Mouse (Mus musculus): ENCODE data around the gene Irgc1.
"Not testable (repeated sequence)": the region's sequence is repeated elsewhere in the genome, so short reads cannot be mapped to it uniquely, and the experiment has no call there.

Irgc1 gene

DNA sequence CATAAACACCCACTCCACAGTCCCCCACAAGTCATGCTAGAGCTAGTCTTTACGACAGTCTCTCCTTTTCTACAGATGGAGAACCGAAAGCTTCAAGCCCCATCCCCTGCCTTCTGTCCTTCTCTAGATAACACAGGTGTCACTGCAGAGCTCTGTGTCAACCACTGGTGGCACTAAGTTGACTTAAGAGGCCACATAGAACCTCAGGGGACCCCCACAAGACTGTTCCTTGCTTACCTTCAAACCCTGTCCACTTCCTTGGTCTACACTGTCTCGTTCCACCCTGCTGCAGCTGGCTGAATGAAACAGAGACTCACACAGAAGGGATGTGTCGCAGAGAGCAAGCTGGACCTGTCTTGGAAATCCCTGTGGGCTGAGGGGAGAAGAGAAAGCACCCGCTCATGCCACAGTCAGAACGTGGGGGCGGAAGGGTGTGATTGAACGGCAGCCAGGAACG, at the start of gene Irgc1:
Gene Irgc1, minus strand, starts transcription at position 443 of the 457 bp plus-strand sequence.
- DNase-seq, result no peak

DNA sequence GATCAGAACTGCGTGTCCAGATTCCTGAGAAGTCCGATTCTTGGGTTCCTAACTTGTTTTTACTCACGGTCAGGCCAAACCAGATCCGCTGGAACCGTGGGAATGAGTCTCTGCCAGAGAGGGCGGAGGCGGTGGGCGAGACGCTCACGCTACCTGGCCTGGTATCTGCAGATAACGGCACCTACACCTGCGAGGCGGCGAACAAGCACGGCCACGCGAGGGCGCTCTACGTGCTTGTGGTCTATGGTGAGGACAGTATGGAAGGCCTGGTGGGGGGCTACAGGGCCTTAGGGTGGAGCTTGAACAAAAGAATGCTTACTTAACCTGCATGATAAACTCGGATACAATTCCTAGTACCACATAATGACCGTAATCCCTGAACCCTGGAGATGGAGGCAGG, 49.4 kb upstream of the Irgc1 start:
- no peak for DNase-seq

DNA sequence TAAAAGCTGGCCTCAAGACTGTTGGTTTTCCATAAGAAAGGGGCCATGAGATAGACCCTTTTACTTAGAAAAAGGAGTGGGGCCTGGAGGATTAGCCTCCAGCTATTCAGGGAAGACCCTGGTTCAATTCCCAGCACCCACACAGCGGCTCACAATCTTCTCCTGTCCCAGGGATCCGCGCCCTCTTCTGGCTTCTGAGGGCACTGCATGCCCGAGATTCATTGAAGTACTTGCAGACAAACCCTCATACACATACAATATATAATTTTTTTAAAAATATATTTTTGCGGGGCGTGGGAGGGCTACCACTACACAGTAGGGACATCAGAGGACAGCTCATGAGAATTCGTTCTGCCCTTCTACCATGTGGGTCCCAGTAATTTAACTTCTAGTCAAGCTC, 48.8 kb upstream of the Irgc1 start:
- no peak for DNase-seq

DNA sequence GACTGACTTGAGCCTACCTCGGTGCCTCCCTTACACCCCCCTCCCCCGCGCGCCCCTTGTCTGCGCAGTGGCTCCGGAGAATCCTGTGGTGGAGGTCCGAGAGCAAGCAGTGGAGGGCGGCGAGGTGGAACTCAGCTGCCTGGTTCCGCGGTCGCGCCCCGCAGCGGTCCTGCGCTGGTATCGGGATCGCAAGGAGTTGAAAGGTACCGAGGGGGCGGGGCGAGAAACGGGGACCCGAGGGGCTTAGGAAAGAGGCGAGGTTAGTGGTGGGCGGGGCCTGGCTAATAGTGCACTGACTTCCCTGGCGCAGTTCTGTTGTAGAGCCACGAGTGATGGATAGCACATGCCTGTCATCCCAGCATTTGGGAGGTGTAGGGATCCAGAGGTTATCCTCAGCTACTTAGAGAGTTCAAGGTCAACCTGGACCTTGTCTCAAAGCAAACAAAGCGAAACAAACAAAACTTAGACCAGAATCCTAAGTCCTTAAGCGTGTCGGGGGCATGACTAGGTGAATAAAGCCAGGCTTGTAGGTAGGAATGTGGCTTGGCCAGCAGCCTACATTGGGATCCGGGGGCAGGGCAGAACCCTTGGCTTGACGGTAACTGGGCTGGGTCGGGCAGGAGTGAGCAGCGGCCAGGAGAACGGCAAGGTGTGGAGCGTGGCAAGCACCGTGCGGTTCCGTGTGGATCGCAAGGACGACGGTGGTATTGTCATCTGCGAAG, 47.9 kb upstream of the Irgc1 start:
- no peak for DNase-seq

DNA sequence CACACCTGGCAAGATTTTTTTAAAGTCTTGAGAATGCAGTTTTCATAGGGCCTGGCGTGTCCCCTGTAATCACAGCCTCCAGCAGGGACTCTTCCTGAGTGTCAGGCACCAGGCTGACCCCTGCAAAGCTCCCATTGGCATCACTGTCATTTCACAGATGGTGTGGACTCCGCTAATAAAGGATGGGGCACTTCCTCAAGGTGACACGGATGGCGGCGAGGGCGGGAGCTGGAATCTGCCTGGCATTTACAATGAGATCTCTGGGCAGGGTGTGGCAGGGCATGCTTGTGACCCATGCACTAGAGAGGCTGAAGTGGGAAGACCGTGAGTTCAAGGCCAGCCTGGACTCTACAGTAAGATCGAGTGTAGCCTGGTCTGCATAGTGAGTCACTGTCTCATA, 36.2 kb upstream of the Irgc1 start:
- DNase-seq, result no peak

DNA sequence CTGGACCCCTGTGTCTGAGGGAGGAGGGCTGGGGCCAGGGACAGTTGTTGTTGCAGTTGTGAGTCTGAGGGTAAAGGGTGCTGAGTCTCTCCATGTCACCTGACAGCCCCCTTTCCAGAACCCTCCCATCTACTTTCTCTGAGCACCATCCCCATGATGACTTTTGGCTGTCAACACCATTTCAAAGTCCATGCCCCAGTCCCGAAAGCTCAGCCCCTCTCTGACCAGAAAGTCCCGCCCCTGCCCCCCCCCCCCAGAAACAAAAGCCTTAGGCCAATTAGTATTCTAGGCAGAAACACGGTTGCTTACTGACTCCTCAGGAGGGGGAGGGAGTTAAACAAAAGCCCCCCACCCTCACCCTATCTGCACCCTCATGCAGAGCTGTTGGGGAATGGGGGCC, 35.3 kb upstream of the Irgc1 start:
- no peak for DNase-seq

DNA sequence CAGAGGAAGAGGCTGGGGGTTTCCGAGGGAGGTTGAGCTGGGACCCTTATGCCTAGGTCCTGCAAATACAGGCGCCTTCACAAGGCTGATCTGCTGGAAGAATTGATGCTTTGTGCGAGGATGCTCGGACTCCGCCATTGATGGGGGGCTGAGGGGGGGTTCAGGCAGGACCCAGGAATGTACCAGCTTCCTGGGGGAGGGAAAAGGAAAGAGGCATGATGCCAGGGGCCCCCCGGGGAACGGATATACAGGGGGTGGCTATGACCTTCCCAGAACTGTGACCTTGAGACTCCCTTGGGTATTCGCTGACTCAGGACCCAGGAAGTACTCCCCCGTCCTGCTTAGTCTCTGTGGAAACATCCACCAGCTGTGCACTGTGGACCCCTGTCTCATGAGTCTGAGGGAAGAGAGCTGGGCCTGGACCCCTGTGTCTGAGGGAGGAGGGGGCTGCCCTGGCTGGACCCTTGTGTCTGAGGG, 34.6 kb upstream of the Irgc1 start:
- DNase-seq, result no peak

DNA sequence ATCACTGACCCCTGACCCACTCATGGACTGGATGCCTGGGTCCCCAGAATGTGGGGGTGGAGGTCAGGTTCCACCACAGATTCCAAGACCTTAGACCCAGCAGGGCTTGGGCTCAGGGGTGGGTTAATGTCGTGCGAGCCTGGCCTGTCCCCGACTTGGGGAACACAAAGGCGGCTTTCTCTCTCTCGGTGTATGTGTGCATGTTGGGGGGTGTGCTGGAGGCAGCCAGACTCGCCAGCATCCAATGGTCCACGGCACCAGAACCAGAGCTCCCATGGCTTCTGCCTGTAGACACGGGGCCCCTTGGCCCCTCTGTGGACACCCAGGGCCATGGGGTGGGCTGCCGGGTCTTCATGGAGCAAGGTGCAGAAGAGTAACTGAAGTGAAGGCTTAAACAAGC, 33.4 kb upstream of the Irgc1 start:
- no peak for DNase-seq

DNA sequence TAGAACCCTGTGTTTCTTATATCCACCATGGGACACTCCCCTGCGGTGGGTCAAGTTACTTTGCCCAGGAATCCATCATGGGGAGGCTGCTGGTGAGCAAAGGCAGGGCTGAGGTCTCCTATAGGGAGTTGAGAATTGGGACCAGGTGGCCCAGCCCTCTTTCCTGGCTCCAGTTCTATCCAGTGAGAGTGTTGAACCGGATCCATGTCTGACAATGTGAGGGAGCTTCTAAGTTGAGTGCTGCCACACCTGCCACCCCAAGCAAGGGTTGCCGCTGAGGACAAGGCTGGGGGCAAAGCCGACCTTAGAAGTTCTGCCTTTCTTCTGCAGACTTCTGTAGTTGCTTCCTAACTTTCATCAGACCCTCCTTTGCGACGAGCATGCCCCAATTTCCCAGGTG, 31.2 kb upstream of the Irgc1 start:
- DNase-seq, result not testable (repeated sequence)

DNA sequence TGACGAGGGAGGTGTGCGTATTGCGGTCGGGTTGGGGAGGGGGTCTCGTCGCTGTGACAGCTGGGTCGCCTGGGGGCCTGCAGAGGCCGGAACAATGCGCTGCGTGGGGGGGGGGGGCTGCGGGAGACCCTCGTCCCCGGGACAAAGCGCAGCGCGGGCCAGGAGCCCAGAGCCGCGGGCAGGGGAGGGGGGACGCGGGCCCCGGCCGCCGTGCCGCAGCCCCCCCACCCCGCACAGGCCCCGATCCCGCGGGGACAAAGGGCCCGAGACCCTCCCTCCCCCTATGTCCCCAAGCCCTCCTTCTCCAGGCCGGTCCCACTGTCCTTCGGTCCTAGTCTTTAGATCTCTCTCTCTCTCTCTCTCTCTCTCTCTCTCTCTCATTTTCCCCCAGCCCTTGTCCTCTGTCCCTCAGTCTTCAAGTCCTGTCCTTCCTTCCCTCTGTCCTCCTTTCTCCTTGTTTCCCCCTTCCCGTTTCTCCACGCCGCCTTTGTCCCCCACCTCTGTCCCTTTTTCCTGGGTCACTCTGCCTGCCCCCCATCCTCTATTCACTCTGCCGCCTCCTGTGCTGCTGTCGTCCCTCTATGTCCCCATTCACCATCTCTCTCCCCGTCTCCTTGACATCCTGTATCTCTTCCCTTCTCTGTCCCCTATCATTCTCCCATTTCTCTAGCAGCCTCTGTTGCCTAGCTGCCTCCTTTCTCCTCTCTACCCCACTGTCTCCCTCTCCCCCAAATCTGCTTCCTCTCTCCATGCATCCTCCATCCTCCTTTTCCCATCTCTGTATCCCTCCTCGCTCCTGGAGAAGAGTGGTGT, 30.3 kb upstream of the Irgc1 start:
- no peak for DNase-seq

DNA sequence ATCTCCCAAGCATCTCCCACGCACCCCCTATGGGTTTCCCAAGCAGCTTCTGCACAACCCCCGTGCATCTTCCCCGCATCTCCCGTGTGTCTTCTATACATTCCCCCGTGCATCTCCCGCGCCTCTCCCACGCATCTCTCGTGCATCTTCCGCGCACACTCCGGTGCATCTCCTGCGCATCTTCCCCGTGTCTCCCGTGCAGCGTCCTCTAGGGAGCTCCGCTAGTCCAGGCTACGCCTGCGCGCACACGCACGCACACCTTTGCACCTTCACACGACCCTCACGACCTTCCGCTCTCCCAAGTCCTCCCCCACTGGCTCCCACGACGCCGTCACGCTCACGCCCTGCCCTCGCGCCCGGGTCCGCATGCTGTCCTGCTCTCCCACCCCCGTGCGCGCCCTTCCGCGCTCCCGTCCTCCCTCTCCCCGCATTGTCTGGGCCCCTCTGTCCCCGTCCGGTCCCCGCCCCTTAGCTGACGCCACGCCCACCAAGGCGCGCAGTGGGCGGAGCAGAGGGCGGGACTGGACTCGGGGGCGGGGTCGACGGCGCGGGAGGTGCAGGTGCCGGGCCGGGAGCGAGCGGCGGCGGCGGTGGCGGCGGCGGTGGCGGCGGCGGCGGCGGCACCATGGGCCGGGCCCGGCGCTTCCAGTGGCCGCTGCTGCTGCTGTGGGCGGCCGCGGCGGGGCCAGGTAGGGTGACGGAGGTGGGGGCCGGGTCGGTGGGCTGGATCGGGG, 29.5 kb upstream of the Irgc1 start, which contains the start of gene Cadm4:
Gene Cadm4, plus strand, starts transcription at position 550 of the 734 bp plus-strand sequence.
- DNase-seq, result peak; percentile 99

DNA sequence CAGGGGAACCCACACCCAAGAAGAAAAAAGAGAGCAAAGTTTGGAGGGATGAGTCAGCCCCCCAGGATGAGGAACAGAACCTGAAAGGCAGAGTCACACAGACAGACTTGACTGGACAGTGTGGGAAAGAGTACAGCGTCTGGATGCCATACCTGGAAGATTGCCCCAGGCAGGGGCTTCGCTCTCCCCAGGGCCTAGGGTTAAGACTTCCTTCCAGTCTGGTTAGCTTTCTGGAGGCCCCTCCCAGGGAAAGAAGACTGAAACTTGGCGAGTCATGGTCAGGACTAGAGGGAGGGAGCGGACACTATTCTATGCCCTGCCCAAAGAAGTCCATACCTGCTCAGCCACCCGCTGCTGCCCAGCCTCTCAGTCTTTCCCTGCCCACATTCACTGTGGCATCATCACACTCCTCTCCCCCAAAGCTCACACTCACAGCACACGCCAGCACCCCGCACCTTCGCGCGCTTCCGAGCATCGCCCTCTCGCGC, 28.9 kb upstream of the Irgc1 start:
- DNase-seq, result no peak

DNA sequence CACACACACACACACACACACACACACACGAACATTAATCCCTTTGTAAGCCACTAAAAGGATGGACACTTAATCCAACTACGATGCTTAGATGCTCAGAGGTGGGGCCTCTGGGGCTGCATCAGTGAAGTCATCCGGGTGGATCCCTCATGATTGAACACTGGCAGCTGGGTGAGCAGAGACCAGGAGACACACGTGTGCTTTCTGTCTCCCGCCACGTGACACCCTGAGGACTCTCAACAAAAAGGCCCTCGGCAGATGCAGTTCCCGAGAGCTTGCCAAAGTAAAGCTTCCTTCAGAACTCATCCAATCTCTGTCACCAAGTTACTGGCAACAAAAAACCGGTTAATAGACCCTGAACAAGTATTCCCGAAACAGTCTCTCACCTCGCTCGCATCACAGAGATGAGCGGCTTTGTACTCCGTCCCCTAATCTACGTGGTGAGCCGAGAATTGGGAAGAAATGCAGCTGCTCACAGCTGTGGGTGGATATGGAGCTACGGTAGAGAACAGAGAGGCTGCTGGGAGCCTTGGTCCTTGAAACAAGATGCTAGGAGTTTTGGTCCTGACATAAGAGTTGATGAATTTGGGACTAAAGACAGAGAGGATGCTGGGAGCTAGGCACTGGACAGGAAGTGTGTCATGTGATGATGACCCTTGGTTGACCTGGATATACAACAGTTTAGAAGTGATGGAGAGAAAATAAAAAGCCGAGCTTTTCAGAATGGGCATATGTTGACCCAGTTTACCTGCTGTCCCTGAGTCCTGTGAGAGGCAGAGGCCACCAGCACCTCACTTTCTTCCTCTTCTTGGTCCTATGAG, 28.2 kb upstream of the Irgc1 start:
- DNase-seq, result peak; percentile 98

DNA sequence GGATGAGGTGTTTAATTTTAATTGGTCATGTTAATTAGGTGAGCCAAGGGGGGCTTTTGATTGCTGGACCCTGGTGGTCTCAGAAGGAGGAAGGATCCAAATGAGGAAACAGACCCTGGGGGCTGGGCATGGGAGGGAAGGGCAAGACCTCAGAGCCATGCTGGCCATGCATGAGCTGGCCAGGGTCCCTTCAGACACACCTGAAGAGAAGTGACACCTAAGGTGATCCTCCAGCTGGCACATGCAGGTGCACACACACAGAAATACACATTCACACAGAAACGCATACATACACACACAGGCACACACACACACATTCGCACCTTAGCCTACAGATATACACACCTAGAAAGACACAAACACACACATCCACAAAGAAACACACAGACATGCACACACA, 27.6 kb upstream of the Irgc1 start:
- DNase-seq, result no peak

DNA sequence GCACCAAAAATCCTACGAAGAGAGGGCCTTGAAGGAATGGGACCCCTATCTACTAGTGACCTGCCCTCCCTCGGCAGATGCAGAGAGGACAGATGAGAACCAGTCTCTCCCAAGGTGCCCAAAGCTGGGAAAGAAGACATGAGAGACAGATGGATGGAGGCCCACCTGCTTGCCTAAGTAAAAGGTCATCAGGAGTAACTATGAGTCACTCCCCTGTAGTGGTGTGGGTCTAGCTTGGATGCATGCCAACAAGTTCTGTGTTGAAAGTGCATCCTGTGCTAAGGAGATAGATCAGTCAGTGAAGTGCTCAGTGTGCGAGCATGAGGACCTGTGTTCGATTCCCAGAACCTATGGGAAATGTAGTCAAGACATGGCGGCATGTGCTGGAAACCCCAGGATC, 26.8 kb upstream of the Irgc1 start:
- DNase-seq, result no peak

DNA sequence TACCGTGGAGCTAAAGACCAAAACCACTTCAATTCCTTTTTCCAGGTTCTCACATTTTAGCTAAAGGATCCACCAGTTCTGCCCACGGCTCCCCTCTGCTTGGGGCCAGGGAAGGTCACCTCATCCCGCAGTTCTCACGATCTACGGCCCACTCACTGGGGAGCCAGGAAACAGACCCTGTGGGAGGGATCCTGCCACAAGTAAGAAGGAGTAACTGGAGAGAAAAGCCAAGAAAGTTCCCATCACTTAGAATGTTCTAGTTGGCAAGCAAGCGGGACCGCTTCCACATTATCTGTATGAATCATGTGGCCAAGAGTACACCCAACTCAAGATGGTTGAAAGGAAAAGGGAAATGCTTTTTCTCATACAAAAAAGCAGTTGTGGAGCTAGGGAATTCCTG, 24.8 kb upstream of the Irgc1 start:
- DNase-seq, result no peak

DNA sequence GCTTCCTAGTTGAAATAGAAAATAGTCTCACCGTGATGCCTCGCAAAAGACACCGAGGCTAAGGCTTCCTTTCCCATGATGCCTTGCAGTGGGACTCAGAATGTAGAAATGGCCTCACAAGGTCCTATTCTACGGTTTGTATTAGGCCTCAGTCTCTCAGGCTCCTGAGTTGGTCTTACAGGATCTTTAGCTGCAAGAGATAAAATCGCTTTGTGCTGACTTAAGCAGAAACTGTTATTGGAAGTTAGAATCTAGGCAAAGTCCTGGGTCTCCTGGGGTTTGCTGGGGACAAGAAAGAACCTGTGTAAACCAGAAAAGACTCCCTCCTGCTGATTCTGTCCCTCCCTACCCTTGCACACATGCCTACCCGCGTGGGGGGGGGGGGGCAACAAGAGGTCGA, 24.2 kb upstream of the Irgc1 start:
- DNase-seq, result no peak

DNA sequence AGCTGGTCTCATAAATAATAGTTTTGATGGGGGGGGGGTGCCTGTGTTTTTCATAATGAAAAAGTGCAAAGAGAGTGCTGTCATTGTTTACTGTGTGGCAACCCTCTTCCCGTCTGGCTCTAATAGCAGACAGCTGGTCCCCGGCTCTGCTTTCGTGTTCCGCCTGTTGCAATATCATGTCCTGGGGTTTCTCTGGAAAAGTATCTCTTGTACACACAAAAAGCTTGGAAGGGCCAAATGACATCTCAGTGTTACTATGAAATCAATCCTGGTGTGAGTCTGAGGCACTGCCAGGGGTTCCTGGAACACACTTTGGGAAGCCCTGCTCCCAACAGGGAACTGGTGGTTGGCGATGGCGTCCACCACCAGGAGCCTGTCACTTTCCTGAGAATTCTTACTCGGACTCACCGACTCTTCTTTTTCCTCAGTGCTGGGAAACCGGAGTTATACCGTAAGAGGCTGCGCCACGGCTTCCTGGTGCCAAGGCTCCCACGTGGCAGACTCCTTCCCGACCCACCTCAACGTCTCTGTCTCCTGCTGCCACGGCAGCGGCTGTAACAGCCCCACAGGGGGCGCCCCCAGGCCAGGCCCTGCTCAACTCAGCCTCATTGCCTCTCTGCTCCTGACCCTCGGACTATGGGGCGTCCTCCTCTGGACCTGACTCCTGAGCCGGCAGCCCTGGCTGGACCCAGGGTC, 22.9 kb upstream of the Irgc1 start:
- DNase-seq, result no peak

DNA sequence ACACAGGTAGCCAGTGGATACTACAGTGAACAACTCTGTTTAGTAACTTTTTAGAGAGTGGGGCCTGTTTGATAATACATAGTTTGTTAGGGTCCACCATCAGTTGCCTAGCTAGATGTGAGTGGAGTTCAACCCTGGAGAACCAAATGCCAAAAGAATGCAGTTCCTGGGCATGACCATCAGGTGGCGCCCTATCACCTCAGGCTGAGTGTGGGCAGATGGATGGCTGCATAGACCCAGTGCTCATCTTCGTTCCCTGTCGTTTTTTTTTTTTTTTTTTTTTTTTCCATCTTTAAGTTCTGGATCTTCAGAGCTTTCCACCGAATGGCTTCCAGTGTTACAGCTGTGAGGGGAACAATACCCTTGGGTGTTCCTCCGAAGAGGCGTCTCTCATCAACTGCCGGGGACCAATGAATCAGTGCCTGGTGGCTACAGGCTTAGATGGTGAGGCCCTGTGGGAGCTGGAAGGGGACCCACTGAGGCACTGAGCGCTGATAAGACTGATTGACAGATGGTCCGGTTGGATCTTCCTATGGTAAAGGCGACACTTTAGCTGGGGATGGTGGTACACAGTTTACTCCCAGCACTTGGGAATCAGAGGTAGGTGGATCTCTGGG, 21.9 kb upstream of the Irgc1 start:
- no peak for DNase-seq

DNA sequence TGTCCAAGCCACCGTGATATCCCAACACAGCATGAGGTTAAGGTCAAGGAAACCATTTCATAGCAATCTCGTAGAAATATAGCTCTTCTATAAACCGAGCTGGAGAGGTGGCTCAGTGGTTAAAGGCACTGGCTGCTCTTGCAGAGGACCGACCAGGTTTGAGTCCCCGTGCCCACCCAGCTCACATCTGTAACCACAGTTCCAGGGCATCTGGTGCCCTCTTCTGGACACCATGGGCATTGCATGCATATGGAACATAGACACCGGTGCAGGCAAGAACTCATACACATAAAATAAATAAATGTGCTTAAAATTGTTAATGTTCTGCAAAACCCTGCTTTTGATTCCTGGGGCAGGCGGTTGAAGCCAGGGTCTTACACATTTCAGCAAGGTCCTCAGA, 20.8 kb upstream of the Irgc1 start:
- no peak for DNase-seq

DNA sequence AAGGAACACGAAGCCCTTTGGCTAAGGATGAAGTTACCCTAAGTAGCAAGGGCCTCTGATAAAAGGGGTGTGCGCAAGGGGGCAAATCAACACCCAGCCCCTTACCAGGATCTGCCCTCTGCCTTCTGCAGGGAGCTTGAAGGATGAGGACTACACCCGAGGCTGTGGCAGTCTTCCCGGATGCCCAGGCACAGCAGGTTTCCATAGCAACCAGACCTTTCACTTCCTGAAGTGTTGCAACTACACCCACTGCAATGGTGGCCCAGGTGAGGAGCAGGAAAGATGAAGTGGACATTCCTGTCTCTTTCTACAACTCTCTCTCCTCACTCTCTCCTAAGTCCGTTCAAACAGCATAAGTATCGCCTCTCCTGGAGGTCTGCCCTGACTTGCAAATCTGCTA, 20.3 kb upstream of the Irgc1 start:
- DNase-seq, result no peak
